Mouse (Mus musculus) common myeloid progenitor, adult 5-6 weeks (primary cell): ENCODE measurements around the gene Dcun1d5. TPM values are rescaled to one million over a fixed set of nuclear protein-coding genes. Genes with fewer than 3 reads are reported as not detected.
A peak's percentile ranks its signal among the peaks of the same experiment; 100 is the strongest.
"Not testable (repeated sequence)": the region's sequence is repeated elsewhere in the genome, so short reads cannot be mapped to it uniquely, and the experiment has no call there.

Experiments
- ATAC-seq: replicated peaks from 2 replicates; pipeline ENCODE4 v1.8.0; 2016; ENCODE audit warnings: low read depth, mild to moderate bottlenecking, moderate TSS enrichment, inconsistent platforms; ENCODE audit not compliant: poor library complexity, severe bottlenecking
- total RNA-seq: library from RNA; stranded (forward); fragments of 200-1000, 187-1606 nt; gene quantifications from 2 replicates; pipeline ENCODE4 v1.2.3, GENCODE M21; 2017

Gene Dcun1d5
- total RNA-seq = 87.9 and 114 TPM in 2 replicates

- ATAC-seq = peak; percentile 96
Measured at GRCm38 (mm10) chr9:7184172-7184896, at the start of gene Dcun1d5, which contains the start of gene Dync2h1. Dcun1d5 (plus strand) TSS chr9:7184520. Dync2h1 (minus strand) TSS chr9:7184446.

- ATAC-seq = no peak
Measured at GRCm38 (mm10) chr9:7154391-7154790, 29.9 kb upstream of the Dcun1d5 start.

- ATAC-seq = no peak
Measured at GRCm38 (mm10) chr9:7158605-7159004, 25.7 kb upstream of the Dcun1d5 start.

DNA sequence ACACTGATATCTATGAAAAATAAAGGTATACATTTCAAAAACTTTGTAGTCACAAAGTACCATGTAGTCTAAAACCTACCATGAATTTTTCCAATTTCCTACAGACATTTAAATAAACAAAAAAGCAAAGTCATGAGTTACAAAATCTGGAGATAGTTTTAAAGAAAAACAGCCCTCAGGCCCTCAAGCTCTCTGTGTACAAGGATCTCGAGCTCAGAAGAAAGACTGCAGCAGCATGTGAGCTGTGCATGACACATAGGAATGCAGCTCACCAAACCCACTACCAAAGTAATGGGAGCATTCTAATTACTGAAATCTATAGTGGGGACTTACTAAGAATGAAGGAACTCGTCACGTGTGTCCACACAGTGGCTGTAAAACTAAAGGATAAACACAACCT, 24.6 kb upstream of the Dcun1d5 start:
- no peak for ATAC-seq

DNA sequence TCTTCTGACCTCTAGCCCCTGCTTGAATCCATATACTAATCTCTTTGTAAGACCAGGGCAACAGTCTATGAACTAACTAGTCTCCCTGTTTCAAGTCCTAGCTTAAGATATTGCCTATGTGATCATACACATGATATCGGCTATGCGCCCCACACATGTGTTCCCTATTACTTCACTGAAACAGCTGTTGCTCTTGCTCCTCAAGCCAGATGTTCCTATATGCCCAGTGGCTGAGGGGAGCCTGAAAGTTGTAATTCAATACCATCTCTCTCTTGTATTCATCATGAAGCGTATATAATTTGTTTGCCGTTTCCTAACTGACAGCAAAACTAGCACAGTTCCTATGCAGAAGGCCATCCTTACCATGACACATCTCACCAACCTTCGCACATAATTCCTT, 23.6 kb upstream of the Dcun1d5 start:
- no peak for ATAC-seq

DNA sequence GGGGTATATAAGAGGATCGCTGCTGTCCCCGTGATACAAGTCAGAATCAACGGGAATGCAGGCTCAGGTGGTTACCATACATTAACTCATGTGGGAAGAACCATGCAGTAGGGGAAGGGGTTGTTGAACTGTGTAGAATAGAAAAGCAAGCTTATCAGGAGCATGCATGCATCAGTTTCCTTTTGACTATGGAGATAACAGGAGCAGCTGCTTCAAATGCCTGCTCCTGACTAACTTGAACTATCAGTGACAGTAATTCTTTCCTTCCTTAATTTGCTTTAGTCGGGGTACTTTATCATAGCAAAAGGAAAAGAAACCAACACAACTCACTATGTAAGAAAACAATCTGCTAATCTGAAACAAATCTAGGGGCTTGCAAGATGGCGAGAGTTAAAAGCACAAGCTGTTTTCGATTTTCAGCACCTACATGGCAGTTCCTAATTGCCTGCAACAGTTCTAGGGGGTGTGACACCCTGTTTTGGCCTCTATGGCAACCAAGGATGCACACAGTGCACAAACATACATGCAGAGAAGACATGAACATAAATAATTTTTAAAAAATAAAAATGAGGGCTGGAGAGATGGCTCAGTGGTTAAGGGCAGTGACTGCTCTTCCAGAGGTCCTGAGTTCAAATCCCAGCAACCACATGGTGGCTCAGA, 16.9 kb upstream of the Dcun1d5 start:
- ATAC-seq = peak; percentile 65

- no peak for ATAC-seq
Measured at GRCm38 (mm10) chr9:7173756-7174155, 10.6 kb upstream of the Dcun1d5 start.

DNA sequence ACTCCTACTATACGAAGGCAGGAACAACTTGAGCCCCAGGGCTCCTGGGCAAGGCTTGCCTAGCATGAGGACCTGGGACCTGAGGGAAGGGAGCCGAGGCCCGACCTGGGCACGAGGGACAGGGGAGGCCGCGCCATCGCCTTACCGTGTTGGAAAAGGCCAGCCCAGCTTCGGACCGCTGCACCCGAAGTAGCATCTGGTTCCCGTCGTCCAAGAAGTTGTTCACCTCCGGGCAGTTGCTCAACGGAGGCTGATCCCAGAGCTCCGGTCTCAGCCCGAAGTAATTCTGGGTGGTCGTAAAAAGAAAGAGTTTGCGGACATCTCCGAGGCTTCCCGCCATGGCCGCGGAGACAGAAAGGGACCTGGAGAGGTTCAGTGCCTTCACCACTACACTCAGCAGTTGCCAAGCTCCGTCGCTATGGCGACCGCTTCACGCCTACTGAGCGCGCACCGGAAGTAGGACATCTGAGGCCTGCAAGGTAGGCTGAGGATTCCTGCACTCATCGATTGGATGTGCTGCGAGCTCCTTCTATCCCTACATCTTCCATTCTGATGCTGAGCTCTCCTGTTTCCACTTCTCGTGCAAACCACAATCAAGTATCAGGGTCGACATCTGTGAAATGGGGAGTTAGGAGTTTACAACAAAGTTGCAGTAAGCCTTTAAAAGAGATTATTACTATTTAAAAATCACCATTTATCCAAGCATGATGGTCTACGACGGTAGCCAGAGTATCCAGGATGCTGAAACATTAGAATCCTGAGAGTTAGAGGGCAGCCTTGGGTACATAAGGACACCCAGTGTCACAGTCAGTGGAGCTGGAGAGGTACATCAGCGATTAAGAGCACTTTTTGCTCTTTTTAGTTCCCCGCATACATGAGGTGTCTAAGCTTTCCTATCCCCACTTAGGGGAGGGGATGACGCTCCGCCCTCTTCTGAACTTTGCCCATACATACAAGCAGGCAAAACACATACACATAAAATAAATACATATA, 7.4 kb upstream of the Dcun1d5 start:
- ATAC-seq = peak; percentile 99

- peak; percentile 43 for ATAC-seq
Measured at GRCm38 (mm10) chr9:7184897-7185291, 574 bp downstream of the Dcun1d5 start.

DNA sequence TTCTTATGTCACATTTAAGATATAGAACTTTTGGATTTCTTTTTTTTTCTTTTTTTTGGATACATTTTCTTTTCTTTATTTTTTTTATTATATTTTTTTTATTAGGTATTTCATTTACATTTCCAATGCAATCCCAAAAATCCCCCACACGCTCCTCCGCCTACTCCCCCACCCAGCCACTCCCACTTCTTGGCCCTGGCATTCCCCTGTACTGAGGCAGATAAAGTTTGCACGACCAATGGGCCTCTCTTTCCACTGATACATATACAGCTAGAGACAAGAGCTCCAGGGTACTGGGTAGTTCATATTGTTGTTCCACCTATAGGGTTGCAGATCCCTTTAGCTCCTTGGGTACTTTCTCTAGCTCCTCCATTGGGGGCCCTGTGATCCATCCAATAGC, 6.4 kb downstream of the Dcun1d5 start:
- ATAC-seq = not testable (repeated sequence)

DNA sequence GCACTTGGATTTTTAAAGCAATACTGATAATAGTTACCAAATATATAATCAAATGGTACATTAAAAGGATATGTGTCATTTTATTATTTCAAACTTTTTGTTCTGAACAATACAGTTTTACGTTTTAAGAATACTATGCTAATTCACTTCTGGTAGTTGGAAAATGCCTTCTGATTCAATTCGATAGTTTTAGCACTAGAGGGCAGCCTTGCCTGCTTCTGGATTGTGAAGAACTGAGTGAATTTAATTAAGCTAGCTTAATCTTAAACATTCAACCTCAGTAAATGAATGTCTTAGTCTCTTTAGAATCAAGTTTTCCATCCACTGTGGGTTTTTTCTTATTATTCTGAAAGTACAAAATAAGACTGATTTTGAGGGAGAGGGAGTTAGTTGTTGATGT, 31.9 kb downstream of the Dcun1d5 start:
- peak; percentile 80 for ATAC-seq

DNA sequence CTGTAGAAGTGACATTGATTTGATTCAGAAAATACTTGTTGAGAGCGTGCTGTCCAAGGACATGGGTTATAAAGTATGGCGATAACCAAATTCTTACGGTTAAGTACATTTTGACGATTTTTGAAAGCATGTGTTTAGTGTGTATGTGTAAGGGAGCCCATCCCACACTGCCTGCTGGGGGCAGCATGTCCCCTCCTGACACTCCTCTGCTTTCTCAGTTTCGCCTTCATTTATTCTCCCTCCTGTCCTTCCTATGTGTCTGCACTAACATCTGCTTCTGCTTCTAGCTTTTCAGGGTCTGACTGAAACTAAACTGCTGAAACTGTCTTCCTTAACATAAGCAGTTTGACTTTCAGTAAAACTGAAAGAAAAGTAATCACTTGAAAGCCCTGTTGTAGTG, 36.7 kb downstream of the Dcun1d5 start:
- ATAC-seq = peak; percentile 75

DNA sequence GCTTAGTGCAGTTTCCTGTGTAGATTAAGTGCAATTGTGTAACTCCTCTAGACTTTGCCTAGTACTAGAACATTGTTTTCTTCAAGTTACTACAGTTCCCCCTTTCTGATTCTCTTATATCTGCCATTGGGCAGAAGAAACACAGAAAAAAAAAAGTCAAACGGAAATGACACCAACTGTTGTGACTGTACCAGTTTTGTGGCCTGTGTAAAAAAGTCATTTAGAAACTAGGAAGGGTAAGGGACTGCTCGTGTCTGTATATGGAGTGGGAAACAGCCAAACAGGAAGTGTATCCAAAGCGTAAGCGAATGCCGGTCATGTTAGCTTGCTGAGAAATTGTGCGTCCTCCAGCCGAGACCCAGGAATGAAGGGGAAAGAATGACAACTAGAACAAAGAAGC, 37.1 kb downstream of the Dcun1d5 start:
- peak; percentile 94 for ATAC-seq

DNA sequence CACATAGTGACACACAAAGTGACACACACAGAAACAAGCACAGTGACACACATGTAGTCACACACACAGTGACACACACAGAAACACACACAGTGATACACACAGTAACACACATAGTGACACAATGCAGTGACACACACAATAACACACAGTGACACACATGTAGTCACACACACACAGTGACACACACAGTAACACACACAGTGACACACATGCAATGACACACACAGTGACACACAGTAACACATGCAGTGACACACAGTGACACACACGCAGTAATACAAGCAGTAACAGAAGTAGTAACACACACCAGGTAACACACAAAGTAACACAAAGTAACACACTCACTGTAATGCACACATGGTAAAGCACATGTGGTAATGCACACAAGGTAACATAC, 54.3 kb downstream of the Dcun1d5 start:
- no peak for ATAC-seq

DNA sequence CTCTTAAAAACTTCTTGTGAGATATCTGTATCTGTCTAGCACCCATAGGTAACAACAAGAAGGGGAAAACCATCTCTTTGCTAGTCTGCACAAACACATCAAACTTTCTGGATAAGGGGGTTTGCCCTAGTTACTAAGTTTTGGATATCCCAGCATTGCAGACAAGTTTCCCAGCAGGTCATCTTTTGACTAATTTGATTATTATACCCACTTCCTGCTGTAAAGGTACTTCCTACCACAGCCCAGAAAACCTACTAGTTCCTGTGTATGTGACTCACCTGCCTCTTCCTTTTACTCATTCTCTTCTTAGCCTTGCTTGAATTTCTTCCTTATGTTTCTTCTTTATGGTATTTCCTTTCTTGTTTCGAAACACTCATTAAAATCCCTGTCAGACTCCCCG, 55.6 kb downstream of the Dcun1d5 start:
- ATAC-seq = no peak

DNA sequence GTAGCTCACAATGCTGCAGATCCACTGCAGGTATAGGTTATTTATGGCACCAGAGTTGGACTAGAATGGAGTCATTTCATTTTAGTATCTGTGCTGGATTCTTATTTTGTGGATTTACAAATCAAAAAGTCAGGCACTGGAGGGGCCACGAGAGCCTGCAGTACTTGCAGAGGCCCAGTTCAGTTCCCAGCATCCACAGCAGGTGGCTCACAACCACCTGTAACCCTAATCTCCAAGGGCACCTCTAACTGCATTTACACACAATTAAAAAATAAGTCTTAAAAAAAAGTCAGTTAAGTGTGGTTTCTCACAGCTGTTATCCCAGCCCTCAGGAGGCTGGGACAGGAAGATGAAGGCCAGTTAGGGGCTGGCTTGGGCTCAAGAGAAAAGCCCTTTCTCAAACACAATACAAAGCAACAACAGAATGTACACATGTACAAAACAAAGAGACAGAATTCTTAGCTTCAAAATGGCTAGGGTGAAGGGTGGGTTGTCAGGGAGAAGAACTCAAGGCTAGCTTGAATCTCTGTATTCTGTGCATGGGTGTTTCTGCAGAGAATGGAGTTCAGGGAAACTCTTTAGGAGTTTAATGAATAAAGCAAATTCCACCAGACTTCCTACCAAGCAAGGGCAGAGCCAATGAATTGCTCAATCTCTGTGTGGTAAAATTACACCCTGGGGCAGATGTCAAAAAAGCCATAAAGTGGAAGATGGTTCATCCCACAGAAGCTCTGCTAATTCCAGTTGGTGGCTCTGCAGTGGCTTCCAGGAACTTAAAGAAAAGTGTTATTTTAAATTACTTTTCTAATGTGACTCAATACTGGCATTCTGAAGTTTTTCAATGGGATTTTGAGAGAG, 68.7 kb downstream of the Dcun1d5 start:
- peak; percentile 78 for ATAC-seq
